Mouse (Mus musculus) CH12.LX (cell line): ENCODE measurements around the gene Krt73. TPM values are rescaled to one million over a fixed set of nuclear protein-coding genes. Genes with fewer than 3 reads are reported as not detected.

Source experiments
- DNase-seq: peaks from one replicate; pipeline ENCODE4 v3.0.0-alpha.2; 2013; ENCODE audit errors: extremely low read depth
- H3K27ac ChIP-seq: 2 replicates; pipeline ENCODE4 v1.5.1; 2012; ENCODE audit warnings: low read depth, mild to moderate bottlenecking, control low read depth, moderate library complexity; ENCODE audit not compliant: insufficient read depth
- H3K27me3 ChIP-seq: replicated peaks from 2 replicates; pipeline ENCODE3; 2012; ENCODE audit warnings: inconsistent platforms
- H3K36me3 ChIP-seq, 2 experiments: replicated peaks in 1 of 2; 2 replicates each; pipeline versions ENCODE3 to v1.6.1; 2012; ENCODE audit warnings: inconsistent platforms in 1 of 2, low read length in 1 of 2, mild to moderate bottlenecking in 1 of 2, mixed read lengths in 1 of 2, moderate library complexity in 1 of 2; ENCODE audit not compliant: control insufficient read depth in 1 of 2, insufficient read depth in 1 of 2
- H3K4me1 ChIP-seq, 2 experiments: 2 replicates each; pipeline ENCODE4 v1.6.1; 2012; ENCODE audit warnings: inconsistent platforms in 1 of 2, moderate library complexity in 1 of 2; ENCODE audit not compliant: insufficient read depth in 2 of 2, control insufficient read depth in 1 of 2
- H3K4me2 ChIP-seq: 2 replicates; pipeline ENCODE4 v1.6.1; 2012; ENCODE audit warnings: low read depth, mild to moderate bottlenecking, control low read depth; ENCODE audit not compliant: poor library complexity, insufficient read depth, severe bottlenecking
- H3K4me3 ChIP-seq, 3 experiments: fragments of 150-350 bp in 1 of 3; sonication (generic) in 1 of 3; replicated peaks in 1 of 3; 2 replicates each; pipeline versions ENCODE3 to v1.5.1; 2011 to 2012; ENCODE audit warnings: low read depth in 2 of 3, low read length in 2 of 3, mild to moderate bottlenecking in 2 of 3, moderate library complexity in 2 of 3, control low read depth in 1 of 3, improper control_type of control experiment in 1 of 3, inconsistent platforms in 1 of 3, mixed read lengths in 1 of 3; ENCODE audit not compliant: poor library complexity in 1 of 3
- H3K79me2 ChIP-seq: replicated peaks from 2 replicates; pipeline ENCODE4 v1.6.1; 2012; ENCODE audit warnings: mild to moderate bottlenecking, moderate library complexity; ENCODE audit not compliant: control insufficient read depth, poor library complexity, insufficient read depth, severe bottlenecking; ENCODE audit errors: extremely low read depth
- H3K9ac ChIP-seq: 2 replicates; pipeline ENCODE4 v1.6.1; 2012; ENCODE audit warnings: low read depth, mild to moderate bottlenecking, control low read depth, moderate library complexity; ENCODE audit not compliant: insufficient read depth
- H3K9me3 ChIP-seq: replicated peaks from 2 replicates; pipeline ENCODE3; 2012; ENCODE audit warnings: low read length, inconsistent platforms, mixed read lengths
- BHLHE40 ChIP-seq: IDR thresholded peaks from 2 replicates; pipeline ENCODE4 v1.6.1; 2011; ENCODE audit warnings: mild to moderate bottlenecking, low read depth, low read length, improper control_type of control experiment
- CHD1 ChIP-seq: IDR thresholded peaks from 2 replicates; pipeline ENCODE4 v1.6.1; 2012; ENCODE audit warnings: low read depth, low read length, improper control_type of control experiment, inconsistent platforms
- CHD2 ChIP-seq: IDR thresholded peaks from 2 replicates; pipeline ENCODE4 v1.6.1; 2011; ENCODE audit warnings: low read length, improper control_type of control experiment
- ELF1 ChIP-seq: IDR thresholded peaks from 2 replicates; pipeline ENCODE4 v1.6.1; 2014; ENCODE audit warnings: low read depth, mild to moderate bottlenecking, inconsistent platforms, low read length, improper control_type of control experiment
- ETS1 ChIP-seq: conservative IDR thresholded peaks from 2 replicates; pipeline ENCODE4 v1.6.1; 2012; ENCODE audit warnings: low read depth, mild to moderate bottlenecking, inconsistent platforms, low read length, improper control_type of control experiment, moderate library complexity
- GABPA ChIP-seq: IDR thresholded peaks from 2 replicates; pipeline ENCODE4 v1.6.1; 2012; ENCODE audit warnings: low read depth, low read length, improper control_type of control experiment, inconsistent platforms; ENCODE audit not compliant: insufficient replicate concordance
- IRF4 ChIP-seq: IDR thresholded peaks from 2 replicates; pipeline ENCODE4 v1.6.1; 2014; ENCODE audit warnings: low read depth, mild to moderate bottlenecking, inconsistent platforms, low read length, improper control_type of control experiment
- JUN ChIP-seq: IDR thresholded peaks from 2 replicates; pipeline ENCODE4 v1.6.1; 2011; ENCODE audit warnings: low read depth, mild to moderate bottlenecking, low read length, improper control_type of control experiment, moderate library complexity; ENCODE audit not compliant: insufficient read depth
- JUND ChIP-seq: conservative IDR thresholded peaks from 2 replicates; pipeline ENCODE4 v1.6.1; 2011; ENCODE audit warnings: low read depth, low read length, improper control_type of control experiment
- KAT2A ChIP-seq: IDR thresholded peaks from 2 replicates; pipeline ENCODE4 v1.6.1; 2012; ENCODE audit warnings: low read length, improper control_type of control experiment, inconsistent platforms; ENCODE audit not compliant: insufficient replicate concordance
- MAFK ChIP-seq: IDR thresholded peaks from 2 replicates; pipeline ENCODE4 v1.6.1; 2011; ENCODE audit warnings: low read length, improper control_type of control experiment; ENCODE audit not compliant: insufficient replicate concordance
- MEF2A ChIP-seq: IDR thresholded peaks from 2 replicates; pipeline ENCODE4 v1.6.1; 2014; ENCODE audit warnings: low read depth, mild to moderate bottlenecking, inconsistent platforms, low read length, improper control_type of control experiment, borderline replicate concordance
- MXI1 ChIP-seq: IDR thresholded peaks from 2 replicates; pipeline ENCODE4 v1.6.1; 2011; ENCODE audit warnings: mild to moderate bottlenecking, low read depth, low read length, improper control_type of control experiment
- MYC ChIP-seq: IDR thresholded peaks from 2 replicates; pipeline ENCODE4 v1.6.1; 2011; ENCODE audit warnings: low read depth, mild to moderate bottlenecking, improper control_type of control experiment, low read length
- NELFE ChIP-seq: IDR thresholded peaks from 2 replicates; pipeline ENCODE4 v1.6.1; 2011; ENCODE audit warnings: low read depth, low read length, improper control_type of control experiment
- NRF1 ChIP-seq: IDR thresholded peaks from 2 replicates; pipeline ENCODE4 v1.6.1; 2014; ENCODE audit warnings: low read depth, mild to moderate bottlenecking, inconsistent platforms, low read length, improper control_type of control experiment, moderate library complexity
- POLR2A ChIP-seq: IDR thresholded peaks from 2 replicates; pipeline ENCODE4 v1.6.1; 2011; ENCODE audit warnings: low read depth, mild to moderate bottlenecking, improper control_type of control experiment, low read length
- POLR2AphosphoS2 ChIP-seq: IDR thresholded peaks from 2 replicates; pipeline ENCODE4 v1.6.1; 2011; ENCODE audit warnings: low read depth, low read length, improper control_type of control experiment
- RCOR1 ChIP-seq: conservative IDR thresholded peaks from 2 replicates; pipeline ENCODE4 v1.6.1; 2012; ENCODE audit warnings: low read depth, mild to moderate bottlenecking, inconsistent platforms, low read length, improper control_type of control experiment
- SIN3A ChIP-seq: IDR thresholded peaks from 2 replicates; pipeline ENCODE4 v1.6.1; 2012; ENCODE audit warnings: low read length, improper control_type of control experiment, inconsistent platforms
- TCF12 ChIP-seq: IDR thresholded peaks from 2 replicates; pipeline ENCODE4 v1.6.1; 2014; ENCODE audit warnings: low read depth, mild to moderate bottlenecking, inconsistent platforms, low read length, improper control_type of control experiment
- UBTF ChIP-seq: IDR thresholded peaks from 2 replicates; pipeline ENCODE4 v1.6.1; 2012; ENCODE audit warnings: low read depth, mild to moderate bottlenecking, inconsistent platforms, low read length, improper control_type of control experiment, moderate library complexity
- USF2 ChIP-seq: conservative IDR thresholded peaks from 2 replicates; pipeline ENCODE4 v1.6.1; 2011; ENCODE audit warnings: low read depth, low read length, improper control_type of control experiment
- ZKSCAN1 ChIP-seq: IDR thresholded peaks from 2 replicates; pipeline ENCODE4 v1.6.1; 2012; ENCODE audit warnings: low read depth, inconsistent platforms, low read length, improper control_type of control experiment, borderline replicate concordance
- ZMIZ1 ChIP-seq: IDR thresholded peaks from 2 replicates; pipeline ENCODE4 v1.6.1; 2012; ENCODE audit warnings: low read depth, mild to moderate bottlenecking, inconsistent platforms, low read length, improper control_type of control experiment
- ZNF384 ChIP-seq: IDR thresholded peaks from 2 replicates; pipeline ENCODE4 v1.6.1; 2012; ENCODE audit warnings: low read depth, low read length, improper control_type of control experiment, inconsistent platforms
- dilution Hi-C: fragments of 300-500 bp; cut with MboI; formaldehyde crosslinking; loops from 2 replicates; pipeline ENCODE4 v1.14.3; 2020; ENCODE audit warnings: low sequenced_read_pairs; ENCODE audit not compliant: extremely low pct_unique_long_range_greater_than_20kb, extremely low pct_ligation_motif_present
- in situ Hi-C: fragments of 300-500 bp; cut with MboI; formaldehyde crosslinking; loops from 3 replicates; pipeline ENCODE4 v1.14.3; 2019; ENCODE audit warnings: low sequenced_read_pairs, low pct_ligation_motif_present, low pct_unique_long_range_greater_than_20kb, mixed read lengths
- polyA plus RNA-seq: library from polyadenylated mRNA; unstranded; fragments of >175 nt; gene quantifications from 2 replicates; pipeline ENCODE4 v1.2.1, GENCODE M21; 2012; ENCODE audit warnings: low read depth; ENCODE audit not compliant: insufficient read length
- total RNA-seq, 2 experiments: library from RNA; depleted of rRNA; stranded (reverse); fragments of 300-350 nt in 1 of 2; fragments of >200 nt in 1 of 2; gene quantifications; 2 replicates each; pipeline ENCODE4 v1.2.3; 2012 to 2014

Gene Krt73
- total and polyA plus RNA-seq, 3 experiments: not detected

GRCm38 (mm10) chr15:101817875-101818274 is 15.7 kb upstream of the Krt73 start, which contains the start of gene Krt2:
TSS of gene Krt2 (minus strand) at chr15:101818169.
- Histone ChIP-seq H3K27ac (no peak within 1 kb of the TSS), H3K9ac (no peak within 1 kb of the TSS), H3K27me3 (peaks cover 91% of the 10 kb centered on the region), H3K9me3 (no peaks in the 10 kb centered on the region), H3K36me3 (no peaks in the 10 kb centered on the region), H3K79me2 (no peaks in the 10 kb centered on the region), H3K4me2 (no peak within 1 kb of the TSS), H3K4me3 (no peak within 1 kb of the TSS), H3K4me1 (no peaks in the 10 kb centered on the region)
- no peak for DNase-seq
- dilution Hi-C loops (no loop called here), in situ Hi-C loops (no loop called here)
- TF ChIP-seq POLR2A: no peak
- no peak for TF ChIP-seq POLR2AphosphoS2
- TF ChIP-seq MAFK: no peak
- no peak for TF ChIP-seq ZMIZ1
- TF ChIP-seq UBTF: no peak

GRCm38 (mm10) chr15:101803052-101803822 is 1.1 kb upstream of the Krt73 start:
- dilution Hi-C loops: no loop called here
- no peaks in the 10 kb centered on the region for H3K36me3 ChIP-seq
- H3K27me3 ChIP-seq: peaks cover 91% of the 10 kb centered on the region

GRCm38 (mm10) chr15:101790867-101791266 is 11.3 kb downstream of the Krt73 start:
- no peak overlapping the region for H3K4me2 ChIP-seq
- H3K36me3 ChIP-seq: no peaks in the 10 kb centered on the region
- no peak overlapping the region for H3K27ac ChIP-seq
- H3K9ac ChIP-seq: no peak overlapping the region
- no peak overlapping the region for H3K4me3 ChIP-seq
- TF ChIP-seq ZKSCAN1 (no peak), TCF12 (no peak), MEF2A (no peak), MYC (no peak), SIN3A (no peak), ETS1 (no peak), JUND (no peak), JUN (no peak), RCOR1 (no peak), NELFE (no peak), USF2 (no peak), KAT2A (no peak), GABPA (no peak), POLR2AphosphoS2 (no peak), ZNF384 (no peak), CHD1 (no peak)
- in situ Hi-C loops (no loop called here), dilution Hi-C loops (no loop called here)
- peaks cover 98% of the 10 kb centered on the region for H3K27me3 ChIP-seq
- peaks cover 5% of the 10 kb centered on the region for H3K9me3 ChIP-seq
- H3K4me1 ChIP-seq: no peaks in the 10 kb centered on the region
- DNase-seq: no peak
- H3K79me2 ChIP-seq: no peaks in the 10 kb centered on the region

More at GRCm38 (mm10) chr15:101803052-101803822, 1.1 kb upstream of the Krt73 start:
- H3K9ac ChIP-seq: no peak overlapping the region
- TF ChIP-seq IRF4: no peak
- no peak for TF ChIP-seq ZNF384
- no peak for TF ChIP-seq ETS1
- no peak for TF ChIP-seq MXI1
- no peak for TF ChIP-seq ZKSCAN1
- no peak for TF ChIP-seq RCOR1
- no peak for TF ChIP-seq USF2
- TF ChIP-seq BHLHE40: no peak
- no peak for TF ChIP-seq NELFE
- no peak for TF ChIP-seq GABPA
- TF ChIP-seq CHD2: no peak
- no peak for TF ChIP-seq ELF1
- TF ChIP-seq NRF1: no peak
- TF ChIP-seq UBTF: no peak
- no peaks in the 10 kb centered on the region for H3K9me3 ChIP-seq
- in situ Hi-C loops: no loop called here
- no peak for DNase-seq
- H3K79me2 ChIP-seq: no peaks in the 10 kb centered on the region
- no peak overlapping the region for H3K4me2 ChIP-seq
- no peaks in the 10 kb centered on the region for H3K4me1 ChIP-seq
- H3K4me3 ChIP-seq: no peak overlapping the region
- no peak overlapping the region for H3K27ac ChIP-seq
